Mouse (Mus musculus) ES-Bruce4 (cell line): ENCODE measurements around the gene Sdc1.

Experiments used
- CTCF ChIP-seq: IDR thresholded peaks from one replicate; pipeline ENCODE4 v1.8.1; 2011; ENCODE audit warnings: low read depth, low read length
- EP300 ChIP-seq: IDR thresholded peaks from 2 replicates; pipeline ENCODE4 v1.6.1; 2011; ENCODE audit warnings: low read depth, low read length; ENCODE audit not compliant: insufficient read depth

GRCm38 (mm10) chr12:8798486-8799020, 27.4 kb downstream of the Sdc1 start:
- TF ChIP-seq CTCF (no peak), EP300 (no peak)
